Mouse (Mus musculus) olfactory bulb, adult 2 months (tissue): ENCODE data around the gene Gabarapl1.

ENCODE experiments used
- CTCF ChIP-seq: fragments of 200-500 bp; IDR thresholded peaks from 2 replicates; pipeline ENCODE4 v1.5.1; 2012; ENCODE audit warnings: low read depth, mild to moderate bottlenecking, low read length, moderate library complexity; ENCODE audit not compliant: insufficient read depth
- POLR2A ChIP-seq: fragments of 200-500 bp; IDR thresholded peaks from 2 replicates; pipeline ENCODE4 v1.6.1; 2012; ENCODE audit warnings: mild to moderate bottlenecking, low read depth, low read length, moderate library complexity; ENCODE audit not compliant: insufficient read depth

DNA sequence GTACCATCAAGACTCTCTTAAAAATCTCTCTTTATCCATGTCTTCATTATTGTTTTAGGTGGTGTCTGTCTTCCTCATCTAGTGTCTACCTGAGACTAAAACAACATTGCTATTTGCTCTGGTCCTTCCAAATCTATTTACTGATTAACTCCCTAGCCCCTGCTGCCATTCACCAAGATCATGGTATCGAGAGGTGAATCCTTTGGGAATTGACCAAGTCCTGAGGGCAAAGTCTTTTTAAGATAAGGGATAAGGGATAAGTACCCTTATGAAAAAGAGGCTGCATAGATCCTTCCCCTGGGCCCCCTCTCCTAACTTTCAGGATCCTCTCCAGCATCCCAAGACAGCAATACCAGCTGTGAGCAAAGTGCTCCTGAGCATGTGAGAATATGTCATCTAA, 3.4 kb upstream of the Gabarapl1 start:
- TF ChIP-seq POLR2A (no peak), CTCF (no peak)
